In the genomic region with DNA sequence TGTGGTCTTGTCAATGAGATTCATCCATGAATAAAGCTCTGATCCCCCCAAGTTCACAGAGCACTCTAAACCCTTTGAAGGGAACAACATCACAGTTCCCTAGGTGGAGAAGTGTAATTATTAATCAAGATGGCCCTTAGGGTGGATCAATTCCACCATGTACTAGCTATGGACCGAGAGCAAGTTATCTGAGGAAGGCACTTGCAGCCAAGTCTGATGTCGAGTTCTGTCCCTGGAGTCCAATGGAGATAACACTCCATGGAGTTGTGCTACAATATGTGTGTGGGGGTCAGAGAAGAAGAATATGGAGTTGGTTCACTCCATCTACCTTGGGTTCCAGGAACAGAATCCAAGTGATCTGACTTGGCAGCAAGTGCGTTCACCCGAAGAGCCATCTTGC, we compare ENCODE assay signal across 31 mouse cellular contexts. TPM values are rescaled to one million over a fixed set of nuclear protein-coding genes. Genes with fewer than 3 reads are reported as not detected.
DNase-seq lines count a peak whose midpoint lies in the region; ATAC-seq and TF ChIP-seq lines count a peak whose summit lies in the region.
"Had no signal": no experiment of that assay in that cellular context is flagged by ENCODE, and none has a peak within 500 bp of the region (broad histone marks: within the 10 kb centered on the region; RNA-seq: fewer than 3 reads in every experiment).

No protein-coding gene starts in this region.

- no peaks in the 10 kb centered on the region for H3K9me3 ChIP-seq in liver, embryonic 11.5 days (ENCODE audit: control insufficient read depth, low read length)
- H3K9me3 ChIP-seq in liver, embryonic 14.5 days (ENCODE audit: control insufficient read depth, low read length), result no peaks in the 10 kb centered on the region
- H3K9me3 ChIP-seq in liver, embryonic 16.5 days (replicated peaks; ENCODE audit: control insufficient read depth, low read length), result no peaks in the 10 kb centered on the region
- H3K9me3 ChIP-seq in hindbrain, embryonic 12.5 days (replicated peaks), result no peaks in the 10 kb centered on the region
- H3K9me3 ChIP-seq: embryonic facial prominence, embryonic 13.5 days; embryonic facial prominence, embryonic 15.5 days; forebrain, embryonic 10.5 days; forebrain, embryonic 12.5 days; G1E had no signal

- no peak for DNase-seq in liver, embryonic 11.5 days (ENCODE audit: low spot score)
- no peak for DNase-seq in liver
- DNase-seq in liver, embryonic 14.5 days (ENCODE audit: low read depth in 3 of 3, low spot score in 3 of 3), result no peak
- no peak for DNase-seq in heart, postnatal 25 days (ENCODE audit: low spot score)
- no peak for DNase-seq in layer of hippocampus, adult 9-11 months
- DNase-seq: adrenal gland, adult 8-10 months; adrenal gland, postnatal 14 days; adrenal gland, postnatal 36 days; B cell, adult 2 months; cerebellum, adult 11-12 months; cerebellum, adult 2 months; cerebellum, adult 9-10 months; cerebellum, postnatal 10 days; cerebellum, postnatal 36 days; embryo, embryonic 11 days had no signal

- peak; percentile 76 for ATAC-seq in liver, embryonic 11.5 days (replicated peaks; ENCODE audit: low FRiP score)
- peak; percentile 78 for ATAC-seq in liver, embryonic 14.5 days (ENCODE audit: insufficient read depth)
- peak; percentile 30; the same call in 1 of the 2 replicates for ATAC-seq in liver, embryonic 16.5 days (ENCODE audit: low read depth)
- ATAC-seq in megakaryocyte-erythroid progenitor cell, adult 5-6 weeks (replicated peaks; ENCODE audit: low FRiP score, low TSS enrichment, poor library complexity, severe bottlenecking), result 0 out of 2 replicates have a peak, but pooled peaks have one; percentile 7
- ATAC-seq in hindbrain, embryonic 12.5 days (ENCODE audit: low FRiP score), result no peak
- ATAC-seq: activated CD4-positive, CD25-positive, alpha-beta regulatory T cell, adult 4 months; CD4-positive, CD25-positive, alpha-beta regulatory T cell, adult 4 months; forebrain, embryonic 14.5 days; Patski had no signal

- H3K9ac ChIP-seq in liver, embryonic 11.5 days (ENCODE audit: low read depth, low read length), result no peak overlapping the region
- H3K9ac ChIP-seq in liver, embryonic 14.5 days (replicated peaks), result no peak overlapping the region
- no peak overlapping the region for H3K9ac ChIP-seq in liver, embryonic 16.5 days (ENCODE audit: low read depth, low read length)
- no peak overlapping the region for H3K9ac ChIP-seq in hindbrain, embryonic 12.5 days
- H3K9ac ChIP-seq: embryonic facial prominence, embryonic 13.5 days; embryonic facial prominence, embryonic 15.5 days; forebrain, embryonic 12.5 days had no signal

- no peak for TF ChIP-seq CTCF in liver, embryonic 14.5 days (IDR thresholded peaks at IDR 0.05; ENCODE audit: low read depth)

- no peak for TF ChIP-seq EP300 in liver, embryonic 14.5 days (IDR thresholded peaks at IDR 0.05; ENCODE audit: low read depth)

- peaks cover 9% of the 10 kb centered on the region for H3K36me3 ChIP-seq in liver, embryonic 11.5 days (ENCODE audit: control insufficient read depth, insufficient read depth, low read length)
- peaks cover 1% of the 10 kb centered on the region; the same call in 1 of the 2 replicates for H3K36me3 ChIP-seq in liver, embryonic 14.5 days (replicated peaks; ENCODE audit: control insufficient read depth, insufficient read depth, low read depth)
- peaks cover 10% of the 10 kb centered on the region for H3K36me3 ChIP-seq in liver, embryonic 16.5 days (ENCODE audit: control insufficient read depth, insufficient read depth)
- no peaks in the 10 kb centered on the region for H3K36me3 ChIP-seq in hindbrain, embryonic 12.5 days

- H3K4me2 ChIP-seq in liver, embryonic 11.5 days, result no peak overlapping the region
- H3K4me2 ChIP-seq in liver, embryonic 14.5 days (ENCODE audit: low read depth), result peak overlapping the region; percentile 18; the same call in 1 of the 2 replicates
- no peak overlapping the region for H3K4me2 ChIP-seq in liver, embryonic 16.5 days (ENCODE audit: low read depth, low read length)
- H3K4me2 ChIP-seq in hindbrain, embryonic 12.5 days (replicated peaks), result no peak overlapping the region
- H3K4me2 ChIP-seq: embryonic facial prominence, embryonic 13.5 days; embryonic facial prominence, embryonic 15.5 days; forebrain, embryonic 12.5 days had no signal

- 78% methylated on average over 4 of the region's 4 CpGs for WGBS in liver, embryonic 11.5 days
- WGBS in liver, embryonic 14.5 days (ENCODE audit: insufficient replicate concordance), result 55% methylated on average over 4 of the region's 4 CpGs
- whole genome bisulfite sequencing in liver, embryonic 16.5 days (ENCODE audit: insufficient replicate concordance), result 58% methylated on average over 4 of the region's 4 CpGs
- whole genome bisulfite sequencing in hindbrain, embryonic 12.5 days, result 93% methylated on average over 4 of the region's 4 CpGs

- no peak overlapping the region for H3K27ac ChIP-seq in liver, embryonic 11.5 days (ENCODE audit: low read depth, low read length)
- no peak overlapping the region for H3K27ac ChIP-seq in liver, embryonic 14.5 days
- no peak overlapping the region for H3K27ac ChIP-seq in liver, embryonic 16.5 days (ENCODE audit: low read length)
- no peak overlapping the region for H3K27ac ChIP-seq in hindbrain, embryonic 12.5 days
- H3K27ac ChIP-seq: embryonic facial prominence, embryonic 13.5 days; embryonic facial prominence, embryonic 15.5 days; forebrain, embryonic 10.5 days; forebrain, embryonic 12.5 days had no signal

- H3K27me3 ChIP-seq in liver, embryonic 11.5 days (replicated peaks; ENCODE audit: control insufficient read depth, insufficient read depth, low read length), result no peaks in the 10 kb centered on the region
- no peaks in the 10 kb centered on the region for H3K27me3 ChIP-seq in liver, embryonic 14.5 days (ENCODE audit: control insufficient read depth, insufficient read depth, low read length)
- H3K27me3 ChIP-seq in liver, embryonic 16.5 days (ENCODE audit: control insufficient read depth, insufficient read depth, low read depth, low read length), result no peaks in the 10 kb centered on the region
- no peaks in the 10 kb centered on the region for H3K27me3 ChIP-seq in hindbrain, embryonic 12.5 days
- H3K27me3 ChIP-seq: CH12.LX; embryonic facial prominence, embryonic 13.5 days; embryonic facial prominence, embryonic 15.5 days; forebrain, embryonic 12.5 days; Patski had no signal

- intact Hi-C loops in heart, postnatal 25 days (cut with DNase I), result no loop called here

- no peak overlapping the region for H3K4me3 ChIP-seq in liver, embryonic 11.5 days (ENCODE audit: low read depth, low read length)
- no peak overlapping the region for H3K4me3 ChIP-seq in liver, embryonic 14.5 days (ENCODE audit: insufficient read depth in 1 of 2, low read depth in 2 of 2, low read length in 2 of 2)
- no peak overlapping the region for H3K4me3 ChIP-seq in liver, embryonic 16.5 days (ENCODE audit: low read depth, low read length)
- no peak overlapping the region for H3K4me3 ChIP-seq in hindbrain, embryonic 12.5 days
- H3K4me3 ChIP-seq: embryonic facial prominence, embryonic 13.5 days; embryonic facial prominence, embryonic 15.5 days; erythroblast, embryonic 14.5 days; forebrain, embryonic 10.5 days; forebrain, embryonic 12.5 days had no signal

- 0 out of 2 replicates have a peak, but pooled peaks cover 2% of the 10 kb centered on the region for H3K4me1 ChIP-seq in liver, embryonic 11.5 days (replicated peaks; ENCODE audit: control insufficient read depth, insufficient read depth, low read length)
- H3K4me1 ChIP-seq in liver, embryonic 14.5 days (replicated peaks; ENCODE audit: control insufficient read depth in 2 of 2, insufficient read depth in 2 of 2, low read length in 1 of 2), result peaks cover 12 to 14% of the 10 kb centered on the region in 2 experiments
- no peaks in the 10 kb centered on the region; the same call in 1 of the 2 replicates for H3K4me1 ChIP-seq in liver, embryonic 16.5 days (ENCODE audit: control insufficient read depth, low read depth, low read length)
- H3K4me1 ChIP-seq in hindbrain, embryonic 12.5 days, result no peaks in the 10 kb centered on the region
- H3K4me1 ChIP-seq: embryonic facial prominence, embryonic 13.5 days; embryonic facial prominence, embryonic 15.5 days; forebrain, embryonic 10.5 days; forebrain, embryonic 12.5 days had no signal

RNA-seq across cellular contexts. Expression of a gene that starts 4.3 kb away (rescaled TPM):
- not detected in 2 replicates for polyA plus RNA-seq in liver, embryonic 11.5 days (2014; fragmentation: Nextera tagmentation; extraction: Ambion mirVana)
- 0.10 and 0.15 TPM in 2 replicates for polyA plus RNA-seq in liver, embryonic 14.5 days (2012; rRNA removed)
- not detected in 2 replicates for polyA plus RNA-seq in liver, embryonic 14.5 days (2014; fragmentation: Nextera tagmentation; extraction: Ambion mirVana)
- not detected in 2 replicates for polyA plus RNA-seq in liver, embryonic 16.5 days (2015; fragmentation: Nextera tagmentation; extraction: Ambion mirVana)
- not detected in 2 replicates for total RNA-seq in megakaryocyte-erythroid progenitor cell, adult 5-6 weeks (2014; fragmentation: Nextera tagmentation)
- total RNA-seq in megakaryocyte-erythroid progenitor cell, adult 5-6 weeks (2017), result not detected in 2 replicates
- not detected for total RNA-seq in heart, postnatal 25 days (2021)
- polyA plus RNA-seq in hindbrain, embryonic 12.5 days (2016; fragmentation: Nextera tagmentation; extraction: Ambion mirVana), result 0.37 TPM in 1 of 2 replicates, not detected in the other
- total RNA-seq: adrenal gland, adult 18-20 months; adrenal gland, adult 8-10 months; adrenal gland, postnatal 14 days; adrenal gland, postnatal 36 days had no signal
- polyA plus RNA-seq: activated CD4-positive, CD25-positive, alpha-beta regulatory T cell, adult 4 months; cerebellum, adult 2 months; embryonic facial prominence, embryonic 11.5 days; embryonic facial prominence, embryonic 13.5 days; embryonic facial prominence, embryonic 15.5 days; erythroblast, embryonic 14.5 days; forebrain, embryonic 14.5 days; G1E; Patski had no signal

RNA-seq across cellular contexts. Expression of a gene that starts 25.4 kb away (rescaled TPM):
- polyA plus RNA-seq in liver, embryonic 11.5 days (2014; fragmentation: Nextera tagmentation; extraction: Ambion mirVana), result 311 and 347 TPM in 2 replicates
- 107 and 110 TPM in 2 replicates for polyA plus RNA-seq in liver, embryonic 14.5 days (2012; rRNA removed)
- 154 and 173 TPM in 2 replicates for polyA plus RNA-seq in liver, embryonic 14.5 days (2014; fragmentation: Nextera tagmentation; extraction: Ambion mirVana)
- polyA plus RNA-seq in liver, embryonic 16.5 days (2015; fragmentation: Nextera tagmentation; extraction: Ambion mirVana), result 116 and 117 TPM in 2 replicates
- total RNA-seq in megakaryocyte-erythroid progenitor cell, adult 5-6 weeks (2014; fragmentation: Nextera tagmentation), result 439 and 485 TPM in 2 replicates
- 290 and 302 TPM in 2 replicates for total RNA-seq in megakaryocyte-erythroid progenitor cell, adult 5-6 weeks (2017)
- 1 to 10 TPM; 4.7 to 5.4 TPM for total RNA-seq in heart, postnatal 25 days (2021)
- 80.7 and 88.6 TPM in 2 replicates for polyA plus RNA-seq in hindbrain, embryonic 12.5 days (2016; fragmentation: Nextera tagmentation; extraction: Ambion mirVana)
